Mouse (Mus musculus): ENCODE data around the gene Fam172a.
A peak's percentile ranks its signal among the peaks of the same experiment; 100 is the strongest.
"Not testable (repeated sequence)": the region's sequence is repeated elsewhere in the genome, so short reads cannot be mapped to it uniquely, and the experiment has no call there.

Gene Fam172a

DNA sequence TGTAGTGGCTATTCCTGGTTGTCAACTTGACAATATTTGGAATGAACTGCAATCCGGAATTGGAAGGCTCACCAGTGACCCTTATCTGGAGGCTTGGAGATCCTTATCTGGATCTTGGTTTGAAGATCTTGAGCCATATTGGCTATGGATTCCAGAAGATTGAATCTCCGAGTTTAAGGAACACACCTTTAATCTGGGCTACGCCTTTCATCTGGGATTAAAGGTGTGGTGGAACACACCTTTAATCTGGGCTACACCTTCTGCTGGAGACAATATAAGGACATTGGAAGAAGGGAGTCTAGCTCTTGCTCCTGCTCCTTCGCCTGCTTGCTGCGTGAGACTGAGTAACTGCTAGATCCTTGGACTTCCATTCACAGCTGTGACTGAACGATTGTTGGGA lies at the start of gene Fam172a:
TSS of gene Fam172a (plus strand) at position 301 of the 400 bp plus-strand sequence.
- not testable (repeated sequence) for DNase-seq

- DNase-seq: no peak
Observed at GRCm38 (mm10) chr13:77688651-77689050, 13.2 kb upstream of the Fam172a start.

DNA sequence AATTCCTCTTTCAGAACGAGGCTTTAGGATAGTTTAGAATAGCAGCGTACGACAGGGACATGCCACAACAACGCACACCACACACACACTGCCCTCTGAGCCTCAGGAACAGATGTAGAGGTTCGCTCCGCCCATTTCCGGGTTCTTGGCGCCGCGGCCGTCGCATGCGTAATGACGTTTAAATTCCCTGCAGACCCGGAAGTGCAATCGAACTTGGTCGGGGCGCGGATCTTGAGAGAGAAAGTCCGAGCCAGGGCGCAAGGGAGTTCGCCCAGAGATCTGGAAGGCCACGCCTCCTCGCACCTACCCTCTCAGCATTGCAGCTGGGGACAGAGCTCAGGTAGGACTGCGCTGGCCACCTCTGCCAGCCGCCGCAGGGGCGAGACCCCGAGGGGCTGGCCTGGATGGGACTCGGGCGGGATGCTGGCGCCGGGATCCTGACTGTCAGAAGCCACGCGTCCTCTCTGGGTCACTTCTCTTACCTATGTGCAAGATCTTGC lies 6.7 kb downstream of the Fam172a start:
- DNase-seq: peak; percentile 94 to 96

GRCm38 (mm10) chr13:77717499-77717898 lies 15.7 kb downstream of the Fam172a start:
- DNase-seq: no peak

DNA sequence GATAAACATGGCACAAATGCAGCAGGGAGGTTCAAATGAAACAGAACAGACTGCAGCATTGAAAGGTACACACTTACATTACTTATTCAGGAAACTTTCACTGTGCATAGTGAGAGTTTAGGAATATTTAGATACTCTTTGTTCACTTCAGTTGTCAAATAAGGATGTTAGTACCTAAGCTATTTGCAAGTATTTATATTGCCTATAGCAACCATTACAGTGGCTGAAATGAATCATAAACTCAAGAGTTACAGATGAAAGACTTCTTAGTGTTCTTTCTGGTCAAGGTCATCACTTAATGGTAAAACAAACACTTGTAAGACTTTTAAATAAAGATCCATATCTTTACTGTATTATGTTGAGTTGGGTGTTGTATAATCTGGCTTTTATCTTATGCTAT lies 41.0 kb downstream of the Fam172a start:
- no peak for DNase-seq

GRCm38 (mm10) chr13:77777606-77778005 lies 75.8 kb downstream of the Fam172a start:
- DNase-seq: no peak

- not testable (repeated sequence) for DNase-seq
Observed at GRCm38 (mm10) chr13:77807341-77807740, 105.5 kb downstream of the Fam172a start.

DNA sequence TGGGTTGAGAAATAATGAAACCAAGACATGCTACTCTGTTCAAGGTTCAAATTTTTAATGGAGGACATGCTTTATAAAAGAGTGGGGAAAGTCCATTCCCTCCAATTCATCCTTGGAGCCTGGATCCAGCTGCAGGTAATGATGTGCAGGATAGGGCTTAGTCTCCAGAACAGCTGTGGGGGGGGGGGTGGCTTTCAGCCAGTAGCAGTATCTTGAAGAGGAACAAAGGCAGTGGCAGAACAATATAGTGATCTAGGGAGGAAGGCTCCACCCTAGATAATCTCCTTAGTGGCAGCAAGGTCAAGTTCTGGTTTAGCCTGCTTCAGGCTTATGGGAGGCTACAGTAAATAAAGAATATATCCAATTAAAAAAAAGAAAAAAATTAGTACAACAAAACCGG lies 108.6 kb downstream of the Fam172a start:
- DNase-seq: no peak

DNA sequence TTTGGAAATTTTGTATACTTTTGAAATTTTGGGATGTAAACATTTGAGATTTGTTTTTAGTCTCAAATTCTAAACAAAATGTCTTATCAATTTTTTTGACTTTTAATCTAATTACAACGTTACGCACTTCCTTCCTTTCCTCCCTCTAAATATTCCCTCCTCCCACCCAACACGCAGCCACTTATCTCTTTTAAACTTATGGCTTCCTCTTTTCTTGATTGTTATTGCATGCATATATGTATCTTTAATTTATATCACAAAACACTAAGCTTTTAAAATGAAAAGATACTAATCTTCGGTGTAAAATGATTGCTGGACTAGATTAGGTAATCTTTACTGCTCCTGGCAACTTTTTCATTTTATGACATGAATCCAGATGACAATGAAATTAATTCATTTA lies 124.3 kb downstream of the Fam172a start:
- no peak for DNase-seq

DNA sequence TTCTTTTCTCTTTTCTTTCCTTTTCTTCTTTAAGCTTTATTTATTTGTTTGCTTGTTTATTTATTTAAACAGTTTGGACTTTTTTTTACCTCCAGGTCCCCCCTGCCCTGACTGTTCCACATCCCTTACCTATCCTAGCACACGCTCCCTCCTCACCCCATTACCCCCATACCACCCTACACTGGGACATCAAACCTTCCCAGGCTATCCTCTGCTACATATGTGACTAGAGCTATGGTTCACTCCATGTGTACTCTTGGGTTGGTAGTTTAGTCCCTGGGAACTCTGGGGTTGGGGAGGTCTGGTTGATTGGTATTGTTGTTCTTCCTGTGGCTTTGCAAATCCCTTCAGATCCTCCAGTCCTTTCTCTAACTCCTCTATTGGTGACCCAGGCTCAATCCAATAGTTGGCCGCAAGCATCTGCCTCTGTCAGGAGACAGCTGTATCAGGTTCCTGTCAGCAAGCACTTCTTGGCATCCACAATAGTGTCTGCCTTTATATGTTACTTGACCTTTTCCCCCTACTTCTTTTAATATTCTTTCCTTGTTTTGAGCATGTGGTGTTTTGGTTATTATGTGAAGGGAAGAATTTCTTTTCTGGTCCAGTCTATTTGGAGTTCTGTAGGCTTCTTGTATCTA lies 141.3 kb downstream of the Fam172a start:
- DNase-seq: no peak

GRCm38 (mm10) chr13:77848868-77849267 lies 147.0 kb downstream of the Fam172a start:
- peak in 1 of 2 experiments; percentile 36 for DNase-seq

- DNase-seq: peak in 1 of 2 experiments; percentile 13
Observed at GRCm38 (mm10) chr13:77864804-77865203, 163.0 kb downstream of the Fam172a start.

DNA sequence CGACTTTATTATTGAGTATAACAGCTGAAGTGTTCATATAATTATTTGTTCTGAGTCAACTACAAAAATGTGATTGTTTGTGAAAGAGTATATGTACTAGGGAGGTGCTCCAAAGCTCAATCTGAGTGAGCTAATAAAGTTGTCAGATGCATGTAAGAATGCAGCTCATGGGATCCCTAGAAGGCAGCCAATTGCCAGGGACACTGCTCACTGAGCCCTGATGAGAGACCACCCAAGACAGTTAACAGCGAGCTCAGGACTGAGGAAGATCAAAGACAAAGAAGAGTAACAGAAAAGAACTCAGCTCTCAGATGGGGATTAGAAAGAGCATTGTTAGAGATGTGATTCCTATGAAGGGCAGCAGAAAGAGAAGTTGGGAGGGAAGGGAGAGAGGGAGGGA lies 166.5 kb downstream of the Fam172a start:
- no peak for DNase-seq

- DNase-seq: no peak
Observed at GRCm38 (mm10) chr13:77878120-77878519, 176.3 kb downstream of the Fam172a start.

DNA sequence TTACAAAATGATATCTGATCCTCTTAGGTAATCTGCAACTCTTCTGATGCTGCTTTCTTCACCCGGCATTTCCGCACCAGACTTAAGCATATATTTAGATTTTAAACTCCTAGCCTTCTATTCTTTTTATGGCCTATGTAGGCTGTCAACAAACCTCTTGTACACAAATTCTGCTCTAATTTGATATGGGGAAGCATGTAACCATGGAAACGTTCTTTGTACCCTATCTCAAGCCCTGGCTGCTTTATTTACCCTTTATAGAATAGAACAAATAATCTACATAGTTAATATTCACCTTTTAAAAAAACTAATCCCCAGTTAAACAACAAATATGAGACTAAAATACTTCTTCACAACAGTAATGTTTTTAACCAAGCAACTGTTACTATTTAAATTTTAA lies 176.7 kb downstream of the Fam172a start:
- DNase-seq: no peak

GRCm38 (mm10) chr13:77897619-77898018 lies 195.8 kb downstream of the Fam172a start:
- no peak for DNase-seq

- no peak for DNase-seq
Observed at GRCm38 (mm10) chr13:77898066-77898796, 196.4 kb downstream of the Fam172a start.

GRCm38 (mm10) chr13:77899725-77900124 lies 197.9 kb downstream of the Fam172a start:
- no peak for DNase-seq

- DNase-seq: no peak
Observed at GRCm38 (mm10) chr13:77900843-77901242, 199.0 kb downstream of the Fam172a start.

GRCm38 (mm10) chr13:77909184-77909583 lies 207.4 kb downstream of the Fam172a start:
- DNase-seq: no peak

DNA sequence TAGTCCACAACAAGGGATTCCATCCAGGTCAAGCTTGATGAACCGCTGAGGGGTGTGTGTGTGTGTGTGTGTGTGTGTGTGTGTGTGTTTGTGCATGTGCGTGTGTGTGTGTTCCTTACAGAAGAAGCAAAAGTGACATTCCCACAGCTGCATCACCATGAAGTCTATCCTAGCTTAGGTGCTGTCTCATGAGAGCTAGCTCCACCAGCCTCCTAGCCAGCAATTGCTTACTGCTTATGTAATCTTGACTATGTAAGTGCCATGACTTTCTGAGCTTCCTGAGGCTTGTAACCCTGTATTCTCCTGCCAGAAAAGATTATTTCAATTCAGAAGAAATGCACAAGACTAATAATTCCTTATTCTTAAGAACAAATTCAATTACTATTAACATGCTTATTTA lies 221.0 kb downstream of the Fam172a start:
- DNase-seq: no peak

- DNase-seq: no peak
Observed at GRCm38 (mm10) chr13:77957611-77958010, 255.8 kb downstream of the Fam172a start.

DNA sequence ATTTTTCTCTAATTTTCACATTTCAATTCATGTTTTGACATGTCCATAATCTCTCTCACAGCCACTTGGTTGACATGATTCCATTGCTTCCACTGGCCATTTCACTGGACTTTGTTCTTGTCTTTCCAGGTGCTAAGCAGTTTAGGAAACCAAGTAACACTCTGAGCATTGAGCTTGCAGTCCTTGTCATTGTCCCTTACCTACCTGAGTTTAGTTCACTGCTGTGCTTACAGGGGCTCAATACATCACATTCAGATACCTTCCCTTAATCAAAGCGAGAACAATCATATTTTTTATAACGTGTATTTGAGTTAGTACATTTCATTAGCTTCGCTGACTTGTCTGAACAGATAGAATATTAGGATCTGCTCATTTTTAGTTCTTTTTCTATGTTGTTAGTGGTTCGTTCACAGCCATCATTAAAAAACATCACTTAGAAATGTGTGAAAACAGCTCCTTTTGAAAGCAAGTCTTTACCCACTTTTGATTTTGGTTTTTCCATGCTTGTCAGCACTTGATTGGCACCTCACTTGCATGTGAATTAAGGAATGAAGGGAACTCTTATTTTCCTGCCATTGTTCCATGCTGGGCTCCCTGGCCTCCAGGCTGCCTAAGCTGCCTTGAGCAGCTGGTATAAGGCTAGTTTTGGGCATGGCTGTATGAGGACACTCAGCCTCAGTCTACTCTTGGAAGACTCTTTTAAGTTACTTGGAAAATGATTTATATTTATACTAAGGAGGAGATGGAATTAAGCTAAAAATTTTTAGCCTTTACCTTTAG lies 257.9 kb downstream of the Fam172a start:
- no peak for DNase-seq
